Mouse (Mus musculus): ENCODE measurements around the gene Cxadr. TPM values are rescaled to one million over a fixed set of nuclear protein-coding genes. Genes with fewer than 3 reads are reported as not detected.

The Cxadr gene
- polyA plus RNA-seq, 1 experiment from 2014 or later = 35.9 TPM

Other genes starting within 250 kb of the Cxadr start
- 37.1 and 40.5 TPM in 2 replicates for gene Btg3, start 75.7 kb downstream of the Cxadr start, polyA plus RNA-seq (2014; fragmentation: Nextera tagmentation; extraction: Ambion mirVana)